Mouse (Mus musculus): ENCODE measurements at regions not wholly inside any gene's neighbourhood (a gene's known extent, or its start where the extent isn't known, plus 50 kb on each side); places are given as distances from the start of the nearest gene placed in this dataset.
"Not testable (repeated sequence)": the region's sequence is repeated elsewhere in the genome, so short reads cannot be mapped to it uniquely, and the experiment has no call there.

DNA sequence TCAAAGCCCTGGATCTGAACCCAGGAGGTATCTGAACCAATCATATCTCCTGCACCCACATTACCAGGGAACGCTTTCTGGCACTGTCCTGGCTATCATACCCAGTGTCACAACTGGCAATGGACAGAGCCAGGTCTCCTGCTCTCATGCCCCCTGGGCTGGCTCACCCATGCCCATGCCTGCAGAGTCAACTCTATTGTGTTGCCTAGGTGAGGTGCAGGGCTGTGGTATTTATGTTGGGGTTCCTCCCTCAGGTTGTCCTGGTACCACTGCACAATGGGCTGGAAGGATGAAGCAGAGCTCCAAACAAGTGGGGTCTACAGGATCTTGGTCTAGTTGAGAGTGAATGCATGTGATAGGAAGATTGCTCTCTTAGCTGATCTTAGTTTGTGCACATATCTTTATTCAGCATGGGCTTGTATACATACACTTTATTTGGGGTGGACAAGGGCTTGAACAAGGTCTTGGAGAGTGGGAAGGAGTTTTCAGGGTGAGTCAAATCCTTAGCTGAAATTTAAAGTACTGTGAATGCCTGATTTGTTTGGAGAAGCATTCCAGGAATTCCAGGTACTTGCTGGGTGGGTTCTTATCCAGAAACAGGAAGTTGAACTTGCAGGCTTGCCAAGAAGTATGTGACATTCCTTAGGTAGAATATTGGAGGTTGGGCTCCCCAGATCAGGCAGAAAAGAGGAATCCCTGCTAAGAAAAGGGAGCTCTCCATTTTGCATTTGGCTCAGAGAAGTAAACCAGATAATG, 123.2 kb downstream of the Ube2dnl2 start:
- peak; percentile 31 for DNase-seq

DNA sequence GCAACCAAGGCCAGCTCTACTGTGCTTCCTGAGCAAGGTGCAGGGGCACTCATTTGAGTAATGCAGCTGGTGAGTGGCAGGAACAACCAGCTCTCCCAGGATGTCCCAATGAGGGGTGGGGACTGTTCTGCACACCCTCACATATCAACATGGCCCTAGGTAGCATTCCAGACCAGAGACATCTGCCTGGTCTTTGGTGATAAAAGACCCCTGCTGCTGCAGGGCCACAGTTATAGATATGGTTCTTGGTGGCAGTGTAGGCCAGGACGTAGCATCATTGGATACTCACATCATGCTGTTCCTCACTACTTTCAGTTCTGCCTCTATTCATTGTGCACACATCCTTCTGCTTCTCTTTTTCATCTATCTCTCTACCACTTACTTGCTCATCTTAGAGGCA, 124.1 kb downstream of the Ube2dnl2 start:
- no peak for DNase-seq

DNA sequence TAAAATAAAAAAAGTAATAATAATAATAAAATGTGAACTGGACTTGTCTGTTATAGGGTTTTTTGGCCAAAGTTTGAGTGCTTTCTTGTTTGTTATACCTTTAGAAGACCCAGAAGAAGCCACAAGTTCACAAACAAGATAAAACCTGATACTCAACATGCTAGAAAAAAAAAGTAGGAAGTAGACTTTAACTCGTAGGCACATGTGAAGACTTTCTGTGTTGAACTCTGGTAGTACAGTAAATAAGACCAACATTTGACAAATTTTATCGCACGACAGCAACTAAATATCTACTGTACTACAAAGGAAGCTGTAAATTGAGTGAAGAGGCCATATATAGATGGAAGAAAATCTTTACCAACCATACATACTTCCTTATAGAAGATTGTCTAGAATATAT, 131.6 kb downstream of the Ube2dnl2 start:
- no peak for DNase-seq

DNA sequence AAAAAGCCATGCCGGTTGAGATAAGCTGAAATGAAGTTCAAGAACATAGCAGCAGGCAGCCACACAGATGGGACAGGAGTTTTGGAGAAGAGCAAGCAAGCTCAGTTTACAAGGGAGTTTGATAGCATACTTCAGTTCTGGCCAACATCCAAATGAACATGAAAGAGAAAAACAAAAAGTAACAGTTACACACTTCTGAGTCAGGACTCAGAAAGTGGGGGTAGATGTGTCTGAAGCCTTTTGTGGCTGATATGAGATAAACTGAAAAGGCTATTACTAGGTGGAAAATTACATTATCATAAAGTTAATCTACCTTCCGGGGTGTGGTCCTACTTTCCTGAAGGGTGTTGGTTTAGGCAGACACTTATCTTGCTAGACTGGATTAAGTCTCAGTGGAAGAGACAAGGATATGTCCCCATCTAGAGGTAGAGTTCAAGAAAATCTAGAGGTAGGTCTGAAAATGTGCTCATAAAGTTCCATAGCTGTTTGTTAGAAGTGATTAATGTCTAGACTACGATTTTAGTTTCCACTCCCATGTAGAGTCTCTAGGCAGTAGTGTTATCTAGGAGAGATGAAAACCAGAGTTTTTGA, 155.3 kb downstream of the Ube2dnl2 start:
- DNase-seq, result no peak

DNA sequence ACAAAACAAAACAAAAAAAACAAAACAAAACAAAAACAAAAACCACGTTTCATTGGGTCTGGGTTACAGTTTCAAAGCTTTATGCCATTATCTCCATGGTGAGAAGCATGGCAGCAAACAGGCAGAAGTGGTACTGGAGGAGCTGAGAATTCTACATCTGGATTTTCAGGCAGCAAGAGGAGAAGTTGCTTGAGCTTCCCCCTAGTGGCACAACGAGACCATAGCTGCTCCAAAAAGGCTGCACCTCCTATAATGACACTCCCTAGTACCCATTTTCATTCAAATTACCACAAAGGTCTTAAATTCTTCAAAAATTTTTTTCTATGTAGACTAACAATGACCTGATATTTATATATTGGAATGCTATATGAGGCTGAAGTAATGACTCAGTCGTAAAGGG, 162.0 kb downstream of the Ube2dnl2 start:
- DNase-seq, result no peak

DNA sequence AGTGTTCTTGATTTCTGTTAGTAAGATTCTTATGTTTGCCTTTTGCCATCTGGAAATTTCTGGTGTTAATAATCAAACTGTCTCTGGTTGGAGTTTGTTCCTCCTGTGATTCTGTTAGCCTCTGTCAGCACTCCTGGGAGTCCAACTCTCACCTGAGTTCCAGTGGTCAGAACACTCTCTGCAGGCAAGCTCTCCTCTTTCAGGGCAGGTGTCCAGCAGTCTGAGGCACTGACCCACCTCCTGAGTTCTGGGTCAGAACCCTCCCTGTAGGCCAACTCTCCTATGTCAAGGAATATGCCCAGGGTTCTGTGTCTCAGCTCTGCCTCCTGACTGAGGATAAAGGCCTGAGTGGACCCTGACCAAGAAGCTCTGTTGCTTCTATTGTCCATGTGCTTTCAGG, 184.6 kb downstream of the Ube2dnl2 start:
- DNase-seq, result not testable (repeated sequence)

DNA sequence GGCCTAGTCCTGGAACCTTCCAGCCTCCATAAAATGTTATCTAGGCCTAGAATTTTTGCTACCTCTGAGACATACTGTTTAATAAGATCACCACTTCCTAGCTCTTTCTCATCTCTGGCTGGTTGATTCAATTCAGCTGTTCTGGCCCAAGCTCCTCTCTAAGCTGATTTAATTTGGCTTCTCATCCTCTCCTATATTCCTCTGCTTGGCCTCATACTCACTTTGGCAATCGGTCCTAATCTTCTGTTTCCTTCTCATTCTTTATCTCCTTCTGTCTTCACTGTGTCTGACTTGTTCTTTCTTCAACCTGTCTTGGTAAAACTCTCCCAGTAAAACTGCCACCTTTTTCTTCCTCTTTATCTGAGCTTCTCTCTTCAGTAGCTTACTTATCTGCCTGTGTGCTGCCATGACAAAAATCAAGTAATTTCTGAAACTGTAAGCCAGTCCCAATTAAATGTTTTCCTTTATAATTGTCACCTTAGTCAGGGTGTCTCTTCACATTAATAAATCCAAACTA, 185.7 kb downstream of the Ube2dnl2 start:
- no peak for DNase-seq
